Mouse (Mus musculus) limb, embryonic 14.5 days (tissue): ENCODE results near the gene Vsig10. TPM values are rescaled to one million over a fixed set of nuclear protein-coding genes. Genes with fewer than 3 reads are reported as not detected.

ENCODE experiments used
- ATAC-seq: fragments of 200-750 bp; cut with Nextera tagmentation; 2 replicates; pipeline ENCODE4 v1.8.0; 2017; ENCODE audit warnings: low read depth, moderate number of reproducible peaks, moderate TSS enrichment; ENCODE audit not compliant: low FRiP score
- DNase-seq: peaks from one replicate; pipeline ENCODE4 v3.0.0-alpha.2; 2015; ENCODE audit warnings: low spot score
- H3K27ac ChIP-seq: fragments of 300-500 bp; sonication (generic); replicated peaks from 2 replicates; pipeline ENCODE4 v1.5.1; 2014; ENCODE audit warnings: low read depth, mild to moderate bottlenecking, low read length, moderate library complexity, mixed read lengths
- H3K27me3 ChIP-seq: fragments of 300-500 bp; sonication (generic); 2 replicates; pipeline ENCODE4 v1.6.1; 2014; ENCODE audit warnings: low read length, mixed read lengths; ENCODE audit not compliant: control insufficient read depth, insufficient read depth
- H3K36me3 ChIP-seq: fragments of 300-500 bp; sonication (generic); 2 replicates; pipeline ENCODE4 v1.6.1; 2014; ENCODE audit warnings: mild to moderate bottlenecking, low read length, moderate library complexity, mixed read lengths; ENCODE audit not compliant: control insufficient read depth, insufficient read depth
- H3K4me1 ChIP-seq: fragments of 300-500 bp; sonication (generic); 2 replicates; pipeline ENCODE4 v1.6.1; 2014; ENCODE audit warnings: antibody characterized with exemption, low read length, mixed read lengths; ENCODE audit not compliant: control insufficient read depth, insufficient read depth
- H3K4me2 ChIP-seq: fragments of 300-500 bp; sonication (generic); replicated peaks from 2 replicates; pipeline ENCODE4 v1.6.1; 2014; ENCODE audit warnings: low read depth, mild to moderate bottlenecking, low read length, moderate library complexity; ENCODE audit not compliant: severe bottlenecking
- H3K4me3 ChIP-seq: fragments of 300-500 bp; sonication (generic); replicated peaks from 2 replicates; pipeline ENCODE4 v1.5.1; 2014; ENCODE audit warnings: low read length
- H3K9ac ChIP-seq: fragments of 300-500 bp; sonication (generic); 2 replicates; pipeline ENCODE4 v1.6.1; 2014; ENCODE audit warnings: mild to moderate bottlenecking, low read depth, low read length, moderate library complexity; ENCODE audit not compliant: severe bottlenecking
- H3K9me3 ChIP-seq: fragments of 300-500 bp; sonication (generic); 2 replicates; pipeline ENCODE4 v1.6.1; 2016; ENCODE audit warnings: low read length; ENCODE audit not compliant: control insufficient read depth
- POLR2A ChIP-seq: fragments of 200-500 bp; IDR thresholded peaks from 2 replicates; pipeline ENCODE4 v1.8.0; 2012; ENCODE audit warnings: inconsistent platforms, mild to moderate bottlenecking, moderate library complexity, borderline replicate concordance; ENCODE audit not compliant: insufficient read depth, insufficient read length; ENCODE audit errors: extremely low read depth
- WGBS: fragments of 180-500 bp; shearing (Covaris S2); extraction: QIAGEN DNeasy Blood & Tissue Kit; methylation state at CpG from one replicate; pipeline ENCODE4 v1.1.7; 2014; 5-methylcytosine and 5-hydroxymethylcytosine counted together
- polyA plus RNA-seq, 2 experiments: library from polyadenylated mRNA; depleted of rRNA in 1 of 2; stranded (reverse) in 1 of 2; unstranded in 1 of 2; fragments of >200 nt; fragmentation: Nextera tagmentation in 1 of 2; extraction: Ambion mirVana in 1 of 2; gene quantifications; 2 replicates each; pipeline versions ENCODE4 v1.2.1 to v1.2.3; 2012 to 2014

Vsig10 gene
- polyA plus RNA-seq, 2 experiments, result 4.5 to 10.3 TPM

DNA sequence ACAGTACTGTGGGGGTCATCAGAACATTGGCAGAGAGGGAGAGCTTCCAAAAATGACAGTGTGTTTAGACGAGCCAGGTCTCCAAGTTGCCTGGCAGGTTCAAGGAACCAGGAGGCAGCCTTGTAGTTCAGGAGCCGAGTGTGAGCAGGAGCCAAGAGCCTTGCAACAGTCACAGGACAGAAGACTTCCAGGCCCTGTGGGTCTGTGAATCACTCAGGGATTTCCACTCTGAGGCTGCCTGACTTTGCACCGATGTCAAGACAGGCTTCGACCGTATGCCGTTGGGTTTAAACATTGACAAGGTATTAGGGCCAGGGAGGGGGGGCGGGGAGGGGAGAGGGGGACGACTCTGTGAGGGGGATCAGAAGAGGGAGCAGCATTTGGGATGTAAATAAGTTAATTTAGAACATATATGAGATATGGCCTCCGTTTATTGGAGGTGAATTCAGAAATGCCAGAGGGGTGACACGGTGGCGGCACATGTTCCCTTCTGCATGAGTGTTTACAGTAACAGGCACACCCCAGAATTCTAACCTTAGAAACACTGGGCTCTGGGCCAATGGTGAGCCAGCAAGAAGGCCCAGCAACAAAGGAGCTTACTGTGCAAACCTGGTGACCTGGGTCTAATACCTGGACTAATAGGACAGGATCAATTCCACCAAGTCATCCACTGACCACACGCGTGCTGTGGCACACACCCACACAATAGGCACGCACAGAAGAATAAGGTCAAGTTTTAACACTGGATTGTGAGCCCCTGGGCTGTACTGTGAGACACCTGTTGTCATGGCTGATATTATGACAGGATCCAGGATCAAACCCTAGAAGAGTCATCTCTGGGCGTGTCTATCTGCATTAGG is 39.8 kb upstream of the Vsig10 start:
- Histone ChIP-seq H3K4me3 (no peak overlapping the region), H3K4me1 (no peaks in the 10 kb centered on the region), H3K9me3 (no peaks in the 10 kb centered on the region), H3K27ac (no peak overlapping the region), H3K4me2 (no peak overlapping the region), H3K27me3 (no peaks in the 10 kb centered on the region), H3K9ac (no peak overlapping the region), H3K36me3 (peaks cover 34% of the 10 kb centered on the region)
- no peak for TF ChIP-seq POLR2A
- DNase-seq (no peak), ATAC-seq (no peak)
- 90% methylated on average over 15 of the region's 15 CpGs for WGBS

DNA sequence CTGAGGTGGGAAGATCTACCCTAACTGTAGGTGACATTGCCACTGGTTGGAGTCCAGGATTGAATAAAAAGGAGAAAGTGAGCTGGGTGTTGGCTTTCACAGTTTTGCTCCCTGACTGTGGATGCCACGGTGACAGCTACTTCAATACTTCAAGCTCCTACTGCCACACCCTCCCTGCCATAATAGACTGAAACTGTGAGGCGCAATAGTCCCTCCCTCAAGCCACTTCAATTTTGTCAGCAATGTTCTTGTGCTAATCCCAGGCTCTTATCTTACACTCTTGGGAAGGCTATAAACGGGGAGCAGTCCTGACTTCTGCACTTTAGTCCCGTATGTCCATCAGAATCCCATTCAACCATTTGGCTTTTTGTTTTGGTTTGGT is 39.2 kb upstream of the Vsig10 start:
- no peak overlapping the region for H3K9ac ChIP-seq
- no peak for TF ChIP-seq POLR2A
- H3K4me1 ChIP-seq, result no peaks in the 10 kb centered on the region
- H3K27me3 ChIP-seq, result no peaks in the 10 kb centered on the region
- WGBS, result 77% methylated on average over 4 of the region's 4 CpGs
- H3K9me3 ChIP-seq, result no peaks in the 10 kb centered on the region
- peaks cover 40% of the 10 kb centered on the region for H3K36me3 ChIP-seq
- no peak for DNase-seq
- ATAC-seq, result no peak
- no peak overlapping the region for H3K4me2 ChIP-seq
- H3K27ac ChIP-seq, result no peak overlapping the region
- no peak overlapping the region for H3K4me3 ChIP-seq

GRCm38 (mm10) chr5:117281536-117281935 is 37.3 kb upstream of the Vsig10 start:
- Histone ChIP-seq H3K4me1 (peaks cover 7% of the 10 kb centered on the region), H3K27me3 (no peaks in the 10 kb centered on the region), H3K4me3 (no peak overlapping the region), H3K4me2 (no peak overlapping the region), H3K9me3 (no peaks in the 10 kb centered on the region), H3K36me3 (peaks cover 52% of the 10 kb centered on the region), H3K9ac (no peak overlapping the region), H3K27ac (no peak overlapping the region)
- ATAC-seq (no peak), DNase-seq (no peak)
- WGBS, result 94% methylated on average over 10 of the region's 10 CpGs
- no peak for TF ChIP-seq POLR2A

DNA sequence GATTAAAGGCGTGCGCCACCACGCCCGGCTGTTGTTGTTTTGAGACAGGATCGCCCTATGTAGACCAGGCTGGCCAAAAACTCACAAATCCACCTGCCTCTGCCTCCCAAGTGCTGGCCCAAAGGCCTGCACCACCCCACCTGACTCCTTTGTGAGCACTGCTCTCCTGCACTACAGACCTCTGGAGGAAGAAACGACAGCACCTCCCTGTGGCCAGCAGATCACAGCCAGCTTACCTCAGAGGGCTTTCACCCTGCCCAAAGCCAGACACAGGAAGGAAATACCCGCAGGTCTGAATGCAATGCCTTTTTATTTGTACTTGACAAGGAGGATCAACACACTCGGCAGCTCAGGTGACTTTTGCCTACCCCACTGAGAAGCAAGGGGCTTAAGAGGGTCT is 36.5 kb upstream of the Vsig10 start:
- no peaks in the 10 kb centered on the region for H3K27me3 ChIP-seq
- H3K4me1 ChIP-seq, result peaks cover 8% of the 10 kb centered on the region
- WGBS, result 90% methylated on average over 8 of the region's 8 CpGs
- no peak for TF ChIP-seq POLR2A
- ATAC-seq (no peak), DNase-seq (no peak)
- H3K4me2 ChIP-seq, result no peak overlapping the region
- no peak overlapping the region for H3K27ac ChIP-seq
- no peak overlapping the region for H3K9ac ChIP-seq
- no peaks in the 10 kb centered on the region for H3K9me3 ChIP-seq
- H3K36me3 ChIP-seq, result peaks cover 52% of the 10 kb centered on the region
- H3K4me3 ChIP-seq, result no peak overlapping the region

DNA sequence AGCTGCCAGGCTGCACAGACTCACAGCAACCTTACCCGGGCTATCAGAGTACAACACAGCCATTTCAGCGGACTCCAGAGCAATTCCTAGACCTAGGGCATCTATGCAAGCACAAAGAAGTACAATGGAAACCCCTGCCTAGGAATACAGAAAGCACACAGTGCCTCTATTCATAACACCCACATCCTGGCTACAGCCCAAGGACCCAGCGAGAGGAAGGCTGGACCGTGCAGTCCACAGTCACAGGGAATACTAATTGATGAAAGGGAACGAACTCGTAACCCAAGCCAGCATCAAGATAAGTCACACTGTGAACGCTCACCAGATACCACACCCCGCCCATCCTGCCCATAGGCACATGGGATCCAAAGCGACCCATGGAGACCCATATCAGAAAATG is 34.9 kb upstream of the Vsig10 start:
- H3K27me3 ChIP-seq, result no peaks in the 10 kb centered on the region
- no peak for TF ChIP-seq POLR2A
- no peaks in the 10 kb centered on the region for H3K9me3 ChIP-seq
- H3K4me2 ChIP-seq, result no peak overlapping the region
- no peak overlapping the region for H3K9ac ChIP-seq
- no peak for ATAC-seq
- H3K27ac ChIP-seq, result no peak overlapping the region
- peaks cover 52% of the 10 kb centered on the region for H3K36me3 ChIP-seq
- no peak overlapping the region for H3K4me3 ChIP-seq
- H3K4me1 ChIP-seq, result peaks cover 12% of the 10 kb centered on the region
- no peak for DNase-seq
- WGBS, result 86% methylated on average over 9 of the region's 9 CpGs

DNA sequence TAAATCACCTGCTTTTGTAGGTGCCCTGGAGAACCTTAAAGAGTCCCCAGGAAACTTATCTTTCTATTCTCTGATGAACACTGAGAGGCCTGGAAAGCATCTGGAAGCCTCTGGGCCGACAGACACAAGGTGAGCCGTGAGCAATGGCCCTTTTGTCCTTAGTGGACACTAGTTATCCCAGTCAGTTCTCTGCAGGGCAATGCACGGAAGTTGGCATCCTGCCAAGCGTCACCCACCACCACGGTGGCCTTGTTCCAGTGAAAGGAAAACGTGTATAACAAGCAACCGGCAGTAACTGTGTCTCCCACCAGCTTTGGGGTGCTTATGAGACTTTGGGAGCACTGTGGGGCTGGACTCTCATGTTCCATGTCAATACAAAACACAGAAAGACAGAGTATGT is 34.2 kb upstream of the Vsig10 start:
- no peak overlapping the region for H3K9ac ChIP-seq
- WGBS, result 72% methylated on average over 7 of the region's 7 CpGs
- no peak for TF ChIP-seq POLR2A
- H3K27ac ChIP-seq, result no peak overlapping the region
- no peaks in the 10 kb centered on the region for H3K27me3 ChIP-seq
- ATAC-seq, result no peak
- peaks cover 52% of the 10 kb centered on the region for H3K36me3 ChIP-seq
- H3K4me2 ChIP-seq, result no peak overlapping the region
- peaks cover 12% of the 10 kb centered on the region for H3K4me1 ChIP-seq
- no peak for DNase-seq
- no peak overlapping the region for H3K4me3 ChIP-seq
- no peaks in the 10 kb centered on the region for H3K9me3 ChIP-seq
